ENCODE assay signal across 9 mouse cellular contexts in the genomic region with DNA sequence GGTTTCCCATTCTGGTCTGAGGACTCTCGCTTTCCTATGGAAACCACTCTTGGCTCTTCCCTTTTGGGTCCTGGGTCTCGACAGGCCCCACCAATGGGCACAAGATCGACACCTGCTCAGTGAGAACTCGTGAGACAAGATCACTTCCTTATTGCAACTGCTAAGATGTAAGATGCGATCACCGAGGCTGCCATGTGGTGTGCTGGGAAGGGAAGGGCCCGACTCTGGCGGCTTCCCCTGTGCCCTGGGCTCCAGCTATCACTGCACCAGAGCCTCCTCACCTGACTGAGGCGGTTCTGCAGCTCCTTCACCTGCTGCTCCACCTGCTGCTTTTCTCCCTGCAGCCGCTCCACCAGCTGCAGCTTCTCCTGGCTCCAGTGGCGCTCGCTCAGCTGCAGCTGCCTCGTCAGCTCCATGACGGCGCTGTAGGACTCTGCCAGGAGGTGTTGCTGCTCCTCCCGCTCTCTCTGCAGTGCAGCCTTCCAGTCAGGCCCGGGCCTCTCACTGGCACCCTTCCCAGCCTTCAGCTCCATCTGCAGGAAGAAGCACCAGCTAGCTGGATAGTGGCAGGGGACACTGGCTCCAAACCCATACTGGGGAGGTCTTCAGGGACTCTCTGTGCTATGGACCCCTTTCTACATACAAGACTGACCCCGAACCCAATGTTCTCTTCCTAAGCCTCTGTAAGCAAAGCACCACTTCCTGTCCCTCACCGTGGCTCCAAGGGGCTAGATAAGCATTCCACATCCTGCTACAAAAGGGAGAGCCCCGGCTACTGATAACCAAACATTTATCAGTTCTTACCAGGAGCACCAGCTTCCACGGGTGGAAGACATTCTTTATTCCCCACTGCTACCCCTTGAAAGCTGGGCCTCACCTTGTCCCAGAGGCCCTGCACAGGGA. TPM values are rescaled to one million over a fixed set of nuclear protein-coding genes. Genes with fewer than 3 reads are reported as not detected.
DNase-seq lines count a peak whose midpoint lies in the region; ATAC-seq lines count a peak whose summit lies in the region.
"Had no signal": no experiment of that assay in that cellular context is flagged by ENCODE, and none has a peak within 500 bp of the region (broad histone marks: within the 10 kb centered on the region; RNA-seq: fewer than 3 reads in every experiment).

No protein-coding gene starts in this region.

- H3K4me1 ChIP-seq in intestine, embryonic 16.5 days (ENCODE audit: control insufficient read depth, insufficient read depth, low read length): no peaks in the 10 kb centered on the region
- no peaks in the 10 kb centered on the region for H3K4me1 ChIP-seq in midbrain, embryonic 14.5 days (ENCODE audit: control insufficient read depth, insufficient read depth, low read length)

- H3K9ac ChIP-seq in intestine, embryonic 16.5 days (ENCODE audit: low read depth, low read length): no peak overlapping the region
- no peak overlapping the region for H3K9ac ChIP-seq in midbrain, embryonic 14.5 days (replicated peaks; ENCODE audit: low read length)

- ATAC-seq in erythroblast, adult 5-6 weeks (replicated peaks; ENCODE audit: low FRiP score, poor library complexity, severe bottlenecking): peak; percentile 52
- peak; percentile 36; the same call in 1 of the 2 replicates for ATAC-seq in intestine, embryonic 16.5 days
- ATAC-seq in midbrain, embryonic 14.5 days (ENCODE audit: low FRiP score, low TSS enrichment): no peak

- no peaks in the 10 kb centered on the region for H3K9me3 ChIP-seq in intestine, embryonic 16.5 days (ENCODE audit: control insufficient read depth, low read length)
- H3K9me3 ChIP-seq in midbrain, embryonic 14.5 days (ENCODE audit: control insufficient read depth, low read length): 0 out of 2 replicates have a peak, but pooled peaks cover 5% of the 10 kb centered on the region

- H3K4me2 ChIP-seq in intestine, embryonic 16.5 days (ENCODE audit: low read depth, low read length): no peak overlapping the region
- H3K4me2 ChIP-seq in midbrain, embryonic 14.5 days (ENCODE audit: low read length): no peak overlapping the region

- DNase-seq in spleen, postnatal 10 days (ENCODE audit: low spot score in 2 of 2): peak; percentile 36 to 51
- DNase-seq in spleen, adult 18-20 months: no peak
- DNase-seq in right cerebral cortex, postnatal 14 days: peak; percentile 62
- DNase-seq in thymus, postnatal 14 days: no peak
- no peak for DNase-seq in urinary bladder, adult 2 months (ENCODE audit: low spot score)
- DNase-seq in midbrain, embryonic 14.5 days: no peak

- H3K36me3 ChIP-seq in intestine, embryonic 16.5 days (ENCODE audit: control insufficient read depth, insufficient read depth, low read length): peaks cover 35% of the 10 kb centered on the region
- H3K36me3 ChIP-seq in midbrain, embryonic 14.5 days (ENCODE audit: control insufficient read depth, insufficient read depth, low read length): peaks cover 96% of the 10 kb centered on the region

- no peaks in the 10 kb centered on the region for H3K27me3 ChIP-seq in intestine, embryonic 16.5 days (replicated peaks; ENCODE audit: control insufficient read depth, insufficient read depth, low read length)
- no peaks in the 10 kb centered on the region for H3K27me3 ChIP-seq in midbrain, embryonic 14.5 days (ENCODE audit: control insufficient read depth, insufficient read depth, low read length)

- H3K4me3 ChIP-seq in intestine, embryonic 16.5 days (ENCODE audit: low read length): no peak overlapping the region
- no peak overlapping the region for H3K4me3 ChIP-seq in midbrain, embryonic 14.5 days (replicated peaks; ENCODE audit: low read depth, low read length)

- no peak overlapping the region for H3K27ac ChIP-seq in intestine, embryonic 16.5 days (ENCODE audit: low read length)
- no peak overlapping the region for H3K27ac ChIP-seq in midbrain, embryonic 14.5 days (replicated peaks; ENCODE audit: low read depth, low read length)

- WGBS in intestine, embryonic 16.5 days: 86% methylated on average over 21 of the region's 21 CpGs
- WGBS in midbrain, embryonic 14.5 days: 92% methylated on average over 21 of the region's 21 CpGs

RNA-seq across cellular contexts. Expression of gene Dsn1, which starts 20.4 kb away (rescaled TPM):
- total RNA-seq in erythroblast, adult 5-6 weeks (2015; ENCODE audit: low replicate concordance): 12.3 and 14.8 TPM in 2 replicates
- 21.2 TPM in 2 replicates for total RNA-seq in erythroblast, adult 5-6 weeks (2017; ENCODE audit: low replicate concordance)
- polyA plus RNA-seq in intestine, embryonic 16.5 days (2015; fragmentation: Nextera tagmentation; extraction: Ambion mirVana): 23.4 and 25.3 TPM in 2 replicates
- 5.7 and 6.6 TPM in 2 replicates for polyA plus RNA-seq in urinary bladder, adult 2 months (2012; rRNA removed)
- polyA plus RNA-seq in midbrain, embryonic 14.5 days (2014; fragmentation: Nextera tagmentation; extraction: Ambion mirVana): 7.6 and 13.7 TPM in 2 replicates

RNA-seq across cellular contexts. Expression of gene Ndrg3, which starts 35.5 kb away (rescaled TPM):
- 15.3 and 15.6 TPM in 2 replicates for total RNA-seq in erythroblast, adult 5-6 weeks (2015; ENCODE audit: low replicate concordance)
- total RNA-seq in erythroblast, adult 5-6 weeks (2017; ENCODE audit: low replicate concordance): 9.2 and 10.3 TPM in 2 replicates
- 46.7 and 47.6 TPM in 2 replicates for polyA plus RNA-seq in intestine, embryonic 16.5 days (2015; fragmentation: Nextera tagmentation; extraction: Ambion mirVana)
- polyA plus RNA-seq in urinary bladder, adult 2 months (2012; rRNA removed): 37.0 and 42.9 TPM in 2 replicates
- polyA plus RNA-seq in midbrain, embryonic 14.5 days (2014; fragmentation: Nextera tagmentation; extraction: Ambion mirVana): 99.3 and 105 TPM in 2 replicates

RNA-seq across cellular contexts. Expression of gene Soga1, which starts 51.7 kb away (rescaled TPM):
- total RNA-seq in erythroblast, adult 5-6 weeks (2015; ENCODE audit: low replicate concordance): 0.21 and 1.3 TPM in 2 replicates
- total RNA-seq in erythroblast, adult 5-6 weeks (2017; ENCODE audit: low replicate concordance): 0.56 and 1.1 TPM in 2 replicates
- polyA plus RNA-seq in intestine, embryonic 16.5 days (2015; fragmentation: Nextera tagmentation; extraction: Ambion mirVana): 1.2 and 1.3 TPM in 2 replicates
- 3.0 and 7.1 TPM in 2 replicates for polyA plus RNA-seq in urinary bladder, adult 2 months (2012; rRNA removed)
- polyA plus RNA-seq in midbrain, embryonic 14.5 days (2014; fragmentation: Nextera tagmentation; extraction: Ambion mirVana): 12.0 and 13.1 TPM in 2 replicates

RNA-seq across cellular contexts. Expression of gene Tldc2, which starts 59.5 kb away (rescaled TPM):
- total RNA-seq in erythroblast, adult 5-6 weeks (2015; ENCODE audit: low replicate concordance): not detected in 2 replicates
- total RNA-seq in erythroblast, adult 5-6 weeks (2017; ENCODE audit: low replicate concordance): not detected in 2 replicates
- polyA plus RNA-seq in intestine, embryonic 16.5 days (2015; fragmentation: Nextera tagmentation; extraction: Ambion mirVana): not detected in 2 replicates
- polyA plus RNA-seq in urinary bladder, adult 2 months (2012; rRNA removed): 0.19 TPM in 1 of 2 replicates, not detected in the other
- not detected in 2 replicates for polyA plus RNA-seq in midbrain, embryonic 14.5 days (2014; fragmentation: Nextera tagmentation; extraction: Ambion mirVana)
- polyA plus RNA-seq: intestine, embryonic 14.5 days had no signal

Comparison
In these comparisons a context has a peak if more than half of its experiments do, and no peak if none do; other contexts are left out.
1. DNase-seq: peak in spleen, postnatal 10 days (2 of 2) and right cerebral cortex, postnatal 14 days (single experiment); none in spleen, adult 18-20 months (0 of 2), thymus, postnatal 14 days (single experiment), urinary bladder, adult 2 months (single experiment) and midbrain, embryonic 14.5 days (single experiment).